Mouse (Mus musculus) heart, embryonic 14.5 days (tissue): ENCODE data around the gene Rin2. TPM values are rescaled to one million over a fixed set of nuclear protein-coding genes. Genes with fewer than 3 reads are reported as not detected.
"Not testable (repeated sequence)": the region's sequence is repeated elsewhere in the genome, so short reads cannot be mapped to it uniquely, and the experiment has no call there.

Source experiments
- ATAC-seq: fragments of 200-750 bp; cut with Nextera tagmentation; 2 replicates; pipeline ENCODE4 v1.8.0; 2017; ENCODE audit warnings: low read depth, moderate TSS enrichment; ENCODE audit not compliant: insufficient number of reproducible peaks, insufficient read depth, low FRiP score
- H3K27ac ChIP-seq, 2 experiments: fragments of 200-500 bp in 1 of 2; fragments of 300-500 bp in 1 of 2; sonication (generic) in 1 of 2; replicated peaks in 1 of 2; 2 replicates each; pipeline ENCODE4 v1.5.1; 2012 to 2014; ENCODE audit warnings: low read depth in 2 of 2, low read length in 2 of 2, control low read depth in 1 of 2, mild to moderate bottlenecking in 1 of 2, mixed read lengths in 1 of 2; ENCODE audit not compliant: control insufficient read depth in 1 of 2, insufficient read depth in 1 of 2
- H3K27me3 ChIP-seq: fragments of 300-500 bp; sonication (generic); 2 replicates; pipeline ENCODE4 v1.6.1; 2014; ENCODE audit warnings: mild to moderate bottlenecking, low read length, control low read depth; ENCODE audit not compliant: control insufficient read depth, insufficient read depth
- H3K36me3 ChIP-seq: fragments of 300-500 bp; sonication (generic); 2 replicates; pipeline ENCODE4 v1.6.1; 2014; ENCODE audit warnings: mild to moderate bottlenecking, control low read depth, low read length, mixed read lengths; ENCODE audit not compliant: control insufficient read depth, insufficient read depth
- H3K4me1 ChIP-seq, 2 experiments: fragments of 200-500 bp in 1 of 2; fragments of 300-500 bp in 1 of 2; sonication (generic) in 1 of 2; 2 replicates each; pipeline ENCODE4 v1.6.1; 2012 to 2014; ENCODE audit warnings: low read length in 2 of 2, control low read depth in 1 of 2, mixed read lengths in 1 of 2; ENCODE audit not compliant: control insufficient read depth in 2 of 2, insufficient read depth in 2 of 2
- H3K4me2 ChIP-seq: fragments of 300-500 bp; sonication (generic); 2 replicates; pipeline ENCODE4 v1.6.1; 2014; ENCODE audit warnings: mild to moderate bottlenecking, low read length
- H3K4me3 ChIP-seq, 2 experiments: fragments of 200-500 bp in 1 of 2; fragments of 300-500 bp in 1 of 2; sonication (generic) in 1 of 2; 2 replicates each; pipeline ENCODE4 v1.5.1; 2012 to 2014; ENCODE audit warnings: low read length in 2 of 2, mild to moderate bottlenecking in 2 of 2, control low read depth in 1 of 2, low read depth in 1 of 2, moderate library complexity in 1 of 2; ENCODE audit not compliant: control insufficient read depth in 1 of 2, insufficient read depth in 1 of 2
- H3K9ac ChIP-seq: fragments of 300-500 bp; sonication (generic); 2 replicates; pipeline ENCODE4 v1.6.1; 2014; ENCODE audit warnings: mild to moderate bottlenecking, low read length
- H3K9me3 ChIP-seq: fragments of 300-500 bp; sonication (generic); 2 replicates; pipeline ENCODE4 v1.6.1; 2016; ENCODE audit warnings: low read length, control low read depth; ENCODE audit not compliant: control insufficient read depth
- WGBS: fragments of 180-500 bp; shearing (Covaris S2); extraction: QIAGEN DNeasy Blood & Tissue Kit; methylation state at CpG from one replicate; pipeline ENCODE4 v1.1.7; 2014; 5-methylcytosine and 5-hydroxymethylcytosine counted together
- polyA plus RNA-seq: library from polyadenylated mRNA; unstranded; fragments of >200 nt; fragmentation: Nextera tagmentation; extraction: Ambion mirVana; gene quantifications from 2 replicates; pipeline ENCODE4 v1.2.1, GENCODE M21; 2014

Gene Rin2
- polyA plus RNA-seq, 1 experiment from 2014 or later: 20.8 TPM

DNA sequence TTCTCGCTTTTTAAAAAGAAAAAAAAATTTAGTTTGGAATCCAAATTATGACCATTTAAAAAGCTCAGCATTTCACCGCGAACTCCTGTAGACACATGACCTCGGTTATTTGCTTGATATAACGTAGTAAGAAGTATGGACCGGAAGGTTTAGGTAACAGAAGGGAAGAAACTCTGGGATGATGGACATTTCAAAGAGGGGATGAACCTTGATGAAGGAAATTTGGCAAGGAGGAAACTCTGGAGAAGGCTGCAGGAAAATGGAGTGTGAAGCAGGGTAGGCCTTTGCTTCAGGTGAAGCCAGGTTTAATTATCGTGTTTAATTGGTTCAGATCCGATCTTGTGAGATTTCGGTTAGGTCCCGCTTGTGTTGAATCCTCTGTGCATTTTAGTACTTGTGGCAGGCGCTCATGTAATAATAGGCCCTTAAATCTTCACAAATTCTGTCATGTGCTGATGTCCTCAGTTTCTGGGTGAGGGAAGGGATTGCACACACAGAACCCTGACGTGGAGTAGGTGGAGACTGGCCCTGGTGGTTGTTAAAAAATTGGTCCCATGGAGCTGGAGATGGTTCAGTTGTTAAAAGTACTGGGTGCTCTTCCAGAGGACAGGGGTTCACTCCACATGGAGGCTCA is 229.1 kb downstream of the Rin2 start:
- ATAC-seq: no peak
- Histone ChIP-seq H3K36me3 (peaks cover 18% of the 10 kb centered on the region), H3K9me3 (no peaks in the 10 kb centered on the region), H3K27ac (peak overlapping the region in 1 of 2 experiments; percentile 87; a peak in 1 of 4 replicates), H3K4me3 (peak overlapping the region; percentile 79 to 80), H3K9ac (peak overlapping the region; percentile 92), H3K27me3 (no peaks in the 10 kb centered on the region), H3K4me2 (peak overlapping the region; percentile 81), H3K4me1 (peaks cover 10 to 16% of the 10 kb centered on the region in 2 experiments)
- WGBS: 25% methylated on average over 12 of the region's 12 CpGs

- H3K27ac ChIP-seq: no peak overlapping the region
- ATAC-seq: no peak
- peaks cover 10 to 16% of the 10 kb centered on the region in 2 experiments for H3K4me1 ChIP-seq
- 69% methylated on average over 6 of the region's 6 CpGs for WGBS
- H3K4me2 ChIP-seq: no peak overlapping the region
- H3K9ac ChIP-seq: no peak overlapping the region
- H3K9me3 ChIP-seq: no peaks in the 10 kb centered on the region
- no peaks in the 10 kb centered on the region for H3K27me3 ChIP-seq
- peaks cover 27% of the 10 kb centered on the region for H3K36me3 ChIP-seq
- no peak overlapping the region for H3K4me3 ChIP-seq
These were observed 230.1 kb downstream of the Rin2 start for GRCm38 (mm10) chr2:145905156-145905555.

GRCm38 (mm10) chr2:145905884-145906283 is 230.9 kb downstream of the Rin2 start:
- WGBS: 52% methylated on average over 4 of the region's 4 CpGs
- peaks cover 10 to 16% of the 10 kb centered on the region in 2 experiments for H3K4me1 ChIP-seq
- H3K9me3 ChIP-seq, H3K27ac ChIP-seq, H3K27me3 ChIP-seq, H3K4me2 ChIP-seq, ATAC-seq, H3K4me3 ChIP-seq, H3K9ac ChIP-seq: not testable (repeated sequence)
- H3K36me3 ChIP-seq: peaks cover 34% of the 10 kb centered on the region

GRCm38 (mm10) chr2:145920941-145921650 is 246.1 kb downstream of the Rin2 start:
- peaks cover 97% of the 10 kb centered on the region for H3K36me3 ChIP-seq
- H3K9me3 ChIP-seq: no peaks in the 10 kb centered on the region
- no peak for ATAC-seq
- no peak overlapping the region for H3K27ac ChIP-seq
- 89% methylated on average over 8 of the region's 8 CpGs for WGBS
- no peak overlapping the region for H3K4me2 ChIP-seq
- no peaks in the 10 kb centered on the region for H3K4me1 ChIP-seq
- no peaks in the 10 kb centered on the region for H3K27me3 ChIP-seq
- H3K9ac ChIP-seq: no peak overlapping the region
- no peak overlapping the region for H3K4me3 ChIP-seq

DNA sequence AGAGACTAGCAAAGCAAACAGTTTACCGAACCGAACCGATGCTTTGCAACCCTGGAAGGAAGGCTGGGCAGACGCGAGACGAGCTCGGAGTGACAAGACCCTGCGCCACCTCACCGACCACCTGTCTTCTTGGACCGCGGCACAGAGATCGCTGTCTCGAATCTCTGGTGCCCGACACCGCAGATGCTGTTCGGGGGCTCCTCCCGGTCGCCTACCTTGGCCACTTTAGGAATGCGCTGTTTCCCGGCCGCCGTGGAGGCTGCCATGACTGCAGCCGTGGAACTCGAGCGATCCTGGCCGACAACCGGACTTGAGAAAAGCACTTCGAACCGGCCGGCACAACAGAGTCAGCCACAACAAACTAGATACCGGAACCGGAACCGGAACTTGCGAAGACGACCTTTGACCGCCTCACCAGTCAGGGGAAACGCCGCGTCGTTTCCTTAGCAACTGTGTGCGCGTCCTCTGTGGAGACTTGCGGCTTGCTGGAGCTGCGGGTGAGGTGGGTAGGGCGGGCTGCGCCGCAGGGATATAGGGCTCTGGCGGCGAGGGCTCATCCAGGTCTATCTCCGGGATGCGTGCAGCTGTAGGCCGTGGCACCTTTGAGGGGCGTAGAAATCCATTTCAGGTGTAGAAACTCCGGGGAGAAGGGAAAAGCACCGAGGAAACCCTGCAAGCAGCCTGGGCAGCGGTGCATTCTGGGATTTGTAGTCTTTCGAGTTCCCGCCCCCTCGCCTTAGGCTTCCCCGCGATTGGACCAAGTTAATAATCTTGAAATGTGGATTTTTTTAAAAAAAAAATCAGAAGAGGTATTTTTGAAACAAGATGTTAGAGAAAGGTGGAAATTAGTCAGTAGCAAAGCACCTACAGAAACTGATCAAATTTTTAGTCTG is 259.6 kb downstream of the Rin2 start, which contains the start of the genes Cfap61 and Crnkl1:
Gene Cfap61 (plus strand): TSS at position 446 of the 893 bp plus-strand sequence.
Gene Crnkl1 (minus strand): TSS at position 676 of the 893 bp plus-strand sequence.
- H3K27me3 ChIP-seq: no peaks in the 10 kb centered on the region
- peak within 1 kb of the TSS; percentile 87 for H3K4me2 ChIP-seq
- peak within 1 kb of the TSS; percentile 80 for H3K9ac ChIP-seq
- H3K27ac ChIP-seq: no peak within 1 kb of the TSS
- H3K36me3 ChIP-seq: peaks cover 28% of the 10 kb centered on the region
- peak within 1 kb of the TSS; percentile 87 to 99 for H3K4me3 ChIP-seq
- peak; percentile 92 for ATAC-seq
- H3K4me1 ChIP-seq: peaks cover 5 to 9% of the 10 kb centered on the region in 2 experiments; a peak in 3 of 4 replicates
- H3K9me3 ChIP-seq: no peaks in the 10 kb centered on the region
- under 1% methylated on average over 61 of the region's 61 CpGs for WGBS

DNA sequence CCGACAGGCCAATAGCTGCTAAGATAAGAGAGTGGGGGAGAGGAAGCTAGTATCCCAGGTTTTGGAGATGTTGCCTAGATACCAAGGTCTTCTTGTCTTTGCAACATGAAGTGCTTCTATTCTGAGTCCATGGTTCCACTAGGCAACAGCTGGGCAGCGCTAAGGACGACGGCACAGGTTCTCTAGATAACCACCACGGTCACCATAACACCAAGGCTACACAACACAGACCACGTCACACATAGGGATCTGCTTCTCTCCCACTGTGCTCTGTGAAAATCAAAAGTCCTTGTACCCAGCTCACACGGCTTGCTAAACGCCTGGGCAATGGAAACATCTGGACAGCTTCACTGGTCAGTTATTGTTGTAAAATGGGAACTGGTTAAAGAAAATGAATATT is 262.0 kb downstream of the Rin2 start:
- H3K27ac ChIP-seq: peak overlapping the region; percentile 1 to 9; a peak in 2 of 4 replicates
- peaks cover 8% of the 10 kb centered on the region for H3K36me3 ChIP-seq
- H3K27me3 ChIP-seq: no peaks in the 10 kb centered on the region
- H3K4me3 ChIP-seq: no peak overlapping the region
- peak; percentile 48; the same call in 1 of the 2 replicates for ATAC-seq
- 34% methylated on average over 8 of the region's 8 CpGs for WGBS
- no peak overlapping the region for H3K9ac ChIP-seq
- H3K4me2 ChIP-seq: peak overlapping the region; percentile 36
- no peaks in the 10 kb centered on the region for H3K9me3 ChIP-seq
- peaks cover 5 to 9% of the 10 kb centered on the region in 2 experiments; a peak in 3 of 4 replicates for H3K4me1 ChIP-seq
